Mouse (Mus musculus): ENCODE results near the gene Aox2. TPM values are rescaled to one million over a fixed set of nuclear protein-coding genes. Genes with fewer than 3 reads are reported as not detected.

The Aox2 gene
- polyA plus RNA-seq, 1 experiment from 2014 or later: 0.04 TPM

DNA sequence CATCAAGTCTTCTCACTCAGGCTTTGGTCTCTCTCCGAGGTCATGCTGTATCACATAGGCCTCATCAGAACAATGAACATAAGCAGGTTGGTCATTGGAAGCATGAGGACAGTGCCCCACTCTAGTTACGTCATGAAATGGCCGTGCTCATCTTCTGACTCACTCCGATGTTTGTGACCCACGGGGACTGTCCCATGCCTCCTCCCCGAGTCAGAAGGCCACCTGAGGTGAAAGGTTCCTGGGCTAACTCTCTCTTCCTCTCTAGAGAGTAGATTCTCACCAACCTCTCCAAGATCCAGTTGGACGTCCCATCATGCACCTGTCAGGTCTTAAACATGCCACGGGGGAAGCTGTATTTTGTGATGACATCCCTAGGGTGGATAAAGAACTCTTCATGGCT, 30.5 kb downstream of the Aox2 start:
- H3K4me3 ChIP-seq: no peak overlapping the region
- no peak for ATAC-seq (ENCODE audit: borderline replicate concordance, extremely low read depth, low FRiP score, low TSS enrichment)
- H3K9me3 ChIP-seq: no peaks in the 10 kb centered on the region
- no peak overlapping the region for H3K27ac ChIP-seq
- WGBS: 89% methylated on average over 8 of the region's 8 CpGs
- no peak overlapping the region for H3K4me2 ChIP-seq
- H3K4me1 ChIP-seq: peaks cover 3% of the 10 kb centered on the region
- no peak overlapping the region for H3K9ac ChIP-seq
- no peaks in the 10 kb centered on the region for H3K27me3 ChIP-seq
- no peaks in the 10 kb centered on the region for H3K36me3 ChIP-seq

DNA sequence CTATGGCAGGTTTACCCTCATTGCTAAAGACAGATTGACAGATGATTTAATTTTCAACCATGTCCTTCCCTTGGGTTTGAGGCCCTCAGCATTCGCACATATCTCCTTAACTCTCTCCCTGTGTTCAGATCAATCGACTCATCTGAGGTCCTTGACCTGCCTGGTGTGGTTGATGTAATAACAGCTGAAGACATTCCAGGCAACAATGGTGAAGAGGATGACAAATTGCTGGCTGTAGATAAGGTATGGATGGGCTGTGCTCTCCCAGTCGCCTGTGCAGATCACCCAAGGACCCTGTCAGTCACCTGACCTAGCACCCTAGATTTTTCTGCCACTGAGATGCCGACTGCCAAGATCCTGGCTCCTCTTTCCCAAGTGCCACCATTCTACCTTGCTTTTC, 31.7 kb downstream of the Aox2 start:
- WGBS: 40% methylated on average over 4 of the region's 4 CpGs
- Histone ChIP-seq H3K9me3 (no peaks in the 10 kb centered on the region), H3K4me3 (no peak overlapping the region), H3K9ac (no peak overlapping the region), H3K4me1 (no peaks in the 10 kb centered on the region), H3K36me3 (no peaks in the 10 kb centered on the region), H3K4me2 (no peak overlapping the region), H3K27me3 (no peaks in the 10 kb centered on the region), H3K27ac (no peak overlapping the region)
- no peak for ATAC-seq (ENCODE audit: borderline replicate concordance, extremely low read depth, low FRiP score, low TSS enrichment)

DNA sequence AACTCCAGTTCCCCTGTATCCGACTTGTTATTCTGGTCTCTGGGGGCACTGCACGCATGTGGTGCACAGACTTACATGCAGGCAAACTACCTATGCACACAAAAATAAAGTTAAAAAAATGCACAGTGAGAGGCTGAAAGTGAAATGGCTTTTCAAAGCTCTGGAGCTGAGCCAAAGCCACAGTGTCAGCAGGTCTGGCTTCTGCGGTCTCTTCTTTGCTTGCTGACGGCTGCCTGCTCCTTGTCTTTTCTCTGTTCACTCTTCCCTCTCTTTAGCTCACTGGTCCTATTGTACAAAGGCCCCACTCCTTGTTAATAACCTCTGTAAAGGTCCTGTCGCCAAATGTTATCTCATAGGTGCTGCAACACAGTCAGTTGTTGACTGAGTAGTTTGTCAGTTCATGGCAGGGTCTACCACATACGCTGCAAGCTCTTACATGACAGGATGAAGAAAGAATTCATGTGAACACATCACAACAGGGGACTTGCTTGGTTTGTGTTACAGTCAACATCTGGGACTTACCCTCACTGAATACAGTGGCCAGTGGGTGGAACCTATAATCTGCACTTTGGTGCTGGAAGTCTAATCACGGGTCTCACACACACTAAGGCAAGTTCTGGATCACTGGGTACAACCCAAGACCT, 33.2 kb downstream of the Aox2 start:
- H3K4me3 ChIP-seq: no peak overlapping the region
- WGBS: 68% methylated on average over 7 of the region's 7 CpGs
- ATAC-seq (ENCODE audit: borderline replicate concordance, extremely low read depth, low FRiP score, low TSS enrichment): no peak
- no peaks in the 10 kb centered on the region for H3K36me3 ChIP-seq
- H3K27ac ChIP-seq: no peak overlapping the region
- H3K9ac ChIP-seq: no peak overlapping the region
- no peaks in the 10 kb centered on the region for H3K9me3 ChIP-seq
- no peak overlapping the region for H3K4me2 ChIP-seq
- no peaks in the 10 kb centered on the region for H3K4me1 ChIP-seq
- H3K27me3 ChIP-seq: no peaks in the 10 kb centered on the region

DNA sequence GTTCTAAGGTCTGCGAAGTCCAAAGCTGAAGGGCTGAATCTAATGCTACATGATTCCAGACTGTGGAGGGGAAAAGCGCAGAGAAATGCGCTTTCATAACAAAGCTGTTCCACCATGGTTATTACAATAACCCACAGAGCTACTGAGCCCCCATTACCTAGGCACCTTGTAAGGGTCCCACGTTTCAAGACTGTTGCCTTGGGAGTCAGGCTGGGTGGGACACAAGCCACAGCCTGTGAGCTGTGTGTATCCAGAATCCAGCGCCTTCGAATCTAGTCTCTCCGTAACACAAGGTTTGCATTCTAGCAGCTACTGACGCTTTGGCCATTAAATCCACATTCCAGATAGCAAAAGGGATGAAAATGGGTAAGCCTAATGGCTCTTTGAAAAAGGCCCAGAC, 35.0 kb downstream of the Aox2 start:
- no peak overlapping the region for H3K9ac ChIP-seq
- H3K4me2 ChIP-seq: no peak overlapping the region
- H3K27me3 ChIP-seq: no peaks in the 10 kb centered on the region
- H3K36me3 ChIP-seq: no peaks in the 10 kb centered on the region
- no peaks in the 10 kb centered on the region for H3K9me3 ChIP-seq
- no peaks in the 10 kb centered on the region for H3K4me1 ChIP-seq
- no peak overlapping the region for H3K4me3 ChIP-seq
- no peak overlapping the region for H3K27ac ChIP-seq
- ATAC-seq (ENCODE audit: borderline replicate concordance, extremely low read depth, low FRiP score, low TSS enrichment): no peak
- 88% methylated on average over 8 of the region's 8 CpGs for WGBS

DNA sequence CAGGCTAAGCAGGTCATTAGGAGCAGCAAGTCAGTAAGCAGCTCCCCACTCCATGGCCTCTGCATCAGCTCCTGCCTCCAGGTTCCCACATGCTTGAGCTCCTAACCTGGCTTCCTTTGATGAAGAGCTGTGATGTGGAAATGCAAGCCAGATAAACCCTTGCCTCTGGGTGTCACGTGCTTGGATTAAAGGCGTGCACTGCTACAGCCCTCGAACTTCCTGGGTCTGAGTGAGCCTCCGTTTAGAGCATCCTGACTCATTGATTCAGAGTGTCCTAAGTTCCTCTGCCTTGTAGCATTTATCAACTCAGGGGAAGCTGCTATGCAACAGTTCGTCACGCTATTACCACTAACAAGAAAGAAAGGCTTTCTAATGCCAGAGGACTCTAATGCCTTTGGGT, 37.4 kb downstream of the Aox2 start:
- H3K4me2 ChIP-seq: no peak overlapping the region
- H3K9ac ChIP-seq: no peak overlapping the region
- H3K27me3 ChIP-seq: no peaks in the 10 kb centered on the region
- no peaks in the 10 kb centered on the region for H3K9me3 ChIP-seq
- no peaks in the 10 kb centered on the region for H3K36me3 ChIP-seq
- H3K4me3 ChIP-seq: no peak overlapping the region
- no peak overlapping the region for H3K27ac ChIP-seq
- H3K4me1 ChIP-seq: no peaks in the 10 kb centered on the region
- ATAC-seq (ENCODE audit: borderline replicate concordance, extremely low read depth, low FRiP score, low TSS enrichment): no peak
- WGBS: 73% methylated on average over 6 of the region's 6 CpGs

DNA sequence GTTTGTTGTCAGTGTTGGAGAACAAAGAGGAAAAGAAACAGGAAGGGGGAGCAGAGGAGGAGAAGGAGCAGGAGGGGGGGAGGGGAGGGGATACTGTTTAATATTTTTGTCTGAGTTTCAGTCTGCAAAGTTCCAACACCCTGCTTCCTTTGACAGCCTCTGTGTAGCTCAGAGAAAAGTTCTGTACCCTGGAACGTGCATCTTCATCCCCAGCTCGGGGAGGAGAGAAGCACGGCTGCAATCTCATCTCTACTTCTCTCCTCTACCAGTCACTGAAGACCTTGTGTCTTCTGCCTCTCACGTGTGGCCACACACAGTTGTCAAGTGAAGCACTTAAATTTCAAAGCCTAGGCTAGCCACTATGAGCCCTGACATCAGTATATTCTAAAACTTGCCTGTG, 55.1 kb downstream of the Aox2 start:
- Histone ChIP-seq H3K4me3 (peak overlapping the region; percentile 6; the same call in 1 of the 2 replicates), H3K9me3 (no peaks in the 10 kb centered on the region), H3K27ac (no peak overlapping the region), H3K27me3 (no peaks in the 10 kb centered on the region), H3K4me1 (0 out of 2 replicates have a peak, but pooled peaks cover 3% of the 10 kb centered on the region), H3K9ac (no peak overlapping the region), H3K4me2 (peak overlapping the region; percentile 43), H3K36me3 (no peaks in the 10 kb centered on the region)
- ATAC-seq (ENCODE audit: borderline replicate concordance, extremely low read depth, low FRiP score, low TSS enrichment): no peak
- 37% methylated on average over 4 of the region's 4 CpGs for WGBS

DNA sequence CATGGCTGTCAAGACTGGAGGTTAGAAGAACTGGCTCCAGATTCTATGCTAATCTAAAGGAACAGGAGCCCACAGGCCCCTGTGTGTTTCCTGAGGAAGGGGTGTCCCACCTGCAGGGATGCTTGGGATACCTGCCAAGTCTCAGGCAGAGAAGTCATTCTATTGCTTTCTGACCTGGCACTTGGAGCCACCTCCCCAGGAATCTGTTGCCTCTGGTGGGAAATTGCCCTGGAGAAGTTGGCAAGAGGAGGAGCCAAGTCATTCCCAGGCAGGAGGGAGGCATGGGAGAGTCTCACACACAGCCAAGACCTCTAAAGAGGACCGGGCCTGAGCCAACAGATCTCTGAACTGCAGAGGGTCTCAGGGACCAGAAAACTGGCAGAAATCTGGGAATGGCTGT, 61.8 kb downstream of the Aox2 start:
- no peak for ATAC-seq (ENCODE audit: borderline replicate concordance, extremely low read depth, low FRiP score, low TSS enrichment)
- WGBS: 57% methylated on average over 1 of the region's 1 CpGs
- H3K4me1 ChIP-seq: no peaks in the 10 kb centered on the region
- H3K4me3 ChIP-seq: no peak overlapping the region
- H3K9me3 ChIP-seq: no peaks in the 10 kb centered on the region
- no peaks in the 10 kb centered on the region for H3K27me3 ChIP-seq
- H3K9ac ChIP-seq: no peak overlapping the region
- H3K27ac ChIP-seq: no peak overlapping the region
- H3K4me2 ChIP-seq: no peak overlapping the region
- no peaks in the 10 kb centered on the region for H3K36me3 ChIP-seq

DNA sequence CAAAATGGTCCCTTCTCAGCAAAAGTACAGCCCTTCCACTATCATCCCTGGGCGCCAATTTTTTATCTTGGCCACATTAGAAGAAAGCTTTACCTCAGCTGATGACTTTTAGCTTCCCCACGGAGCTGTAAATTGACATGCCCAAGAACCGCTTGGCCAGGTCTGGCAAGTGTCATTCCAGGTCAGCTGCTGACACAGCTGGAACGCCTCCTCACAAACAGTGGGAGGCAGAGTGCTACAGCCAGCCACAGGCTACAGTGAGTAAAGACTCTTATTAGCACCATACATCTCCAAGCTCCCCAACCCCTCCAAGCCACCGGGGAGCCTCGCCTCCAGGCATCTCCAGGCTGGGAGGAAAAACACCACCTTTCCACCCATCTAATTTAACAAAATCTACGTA, 63.5 kb downstream of the Aox2 start:
- no peak overlapping the region for H3K9ac ChIP-seq
- H3K4me3 ChIP-seq: no peak overlapping the region
- ATAC-seq (ENCODE audit: borderline replicate concordance, extremely low read depth, low FRiP score, low TSS enrichment): no peak
- no peaks in the 10 kb centered on the region for H3K36me3 ChIP-seq
- H3K27me3 ChIP-seq: no peaks in the 10 kb centered on the region
- H3K27ac ChIP-seq: no peak overlapping the region
- no peaks in the 10 kb centered on the region for H3K9me3 ChIP-seq
- WGBS: 20% methylated on average over 7 of the region's 7 CpGs
- H3K4me2 ChIP-seq: no peak overlapping the region
- no peaks in the 10 kb centered on the region for H3K4me1 ChIP-seq

DNA sequence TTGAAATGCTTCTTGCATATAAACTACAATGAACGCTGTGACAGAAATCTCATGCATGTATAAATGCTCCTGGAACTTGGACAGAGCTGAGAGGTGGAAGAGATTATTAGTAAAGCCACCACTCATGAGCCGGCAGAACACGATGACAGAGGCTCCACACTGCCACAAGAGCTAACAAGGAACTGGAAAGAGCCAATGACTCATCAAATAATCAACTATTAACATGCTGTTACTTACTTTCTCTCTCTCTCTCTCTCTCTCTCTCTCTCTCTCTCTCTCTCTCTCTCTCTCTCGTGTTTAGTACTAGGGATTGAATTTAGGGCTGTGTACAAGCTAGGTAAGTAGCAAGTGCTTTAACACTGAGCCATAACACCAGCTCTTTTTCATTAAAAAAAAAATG, 65.7 kb downstream of the Aox2 start:
- 62% methylated on average over 4 of the region's 4 CpGs for WGBS
- ATAC-seq (ENCODE audit: borderline replicate concordance, extremely low read depth, low FRiP score, low TSS enrichment): no peak
- Histone ChIP-seq H3K27me3 (no peaks in the 10 kb centered on the region), H3K27ac (no peak overlapping the region), H3K9me3 (no peaks in the 10 kb centered on the region), H3K36me3 (no peaks in the 10 kb centered on the region), H3K4me3 (no peak overlapping the region), H3K4me2 (no peak overlapping the region), H3K4me1 (no peaks in the 10 kb centered on the region), H3K9ac (no peak overlapping the region)

DNA sequence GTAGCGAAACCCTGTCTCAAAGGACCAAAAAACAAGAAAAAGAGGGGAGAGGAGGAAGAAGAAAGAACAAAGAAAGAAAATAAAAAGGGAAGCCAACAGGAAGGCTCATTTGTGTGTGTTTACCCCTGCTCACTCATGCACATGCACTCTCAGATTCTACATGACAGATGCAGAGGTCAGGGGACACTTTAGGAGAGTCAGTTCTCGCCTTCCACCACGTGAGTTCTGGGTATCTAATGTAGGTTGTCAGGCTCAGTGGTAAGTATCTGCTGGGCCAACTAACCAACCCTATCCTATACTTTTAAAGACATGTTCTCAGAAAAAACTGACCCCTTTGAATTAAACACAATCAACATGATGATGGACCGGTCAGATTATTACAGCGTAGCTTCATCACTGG, 66.4 kb downstream of the Aox2 start:
- H3K9me3 ChIP-seq: no peaks in the 10 kb centered on the region
- no peak overlapping the region for H3K9ac ChIP-seq
- ATAC-seq (ENCODE audit: borderline replicate concordance, extremely low read depth, low FRiP score, low TSS enrichment): no peak
- no peak overlapping the region for H3K4me2 ChIP-seq
- WGBS: 81% methylated on average over 5 of the region's 5 CpGs
- no peak overlapping the region for H3K27ac ChIP-seq
- H3K4me3 ChIP-seq: no peak overlapping the region
- H3K36me3 ChIP-seq: no peaks in the 10 kb centered on the region
- no peaks in the 10 kb centered on the region for H3K27me3 ChIP-seq
- no peaks in the 10 kb centered on the region for H3K4me1 ChIP-seq

DNA sequence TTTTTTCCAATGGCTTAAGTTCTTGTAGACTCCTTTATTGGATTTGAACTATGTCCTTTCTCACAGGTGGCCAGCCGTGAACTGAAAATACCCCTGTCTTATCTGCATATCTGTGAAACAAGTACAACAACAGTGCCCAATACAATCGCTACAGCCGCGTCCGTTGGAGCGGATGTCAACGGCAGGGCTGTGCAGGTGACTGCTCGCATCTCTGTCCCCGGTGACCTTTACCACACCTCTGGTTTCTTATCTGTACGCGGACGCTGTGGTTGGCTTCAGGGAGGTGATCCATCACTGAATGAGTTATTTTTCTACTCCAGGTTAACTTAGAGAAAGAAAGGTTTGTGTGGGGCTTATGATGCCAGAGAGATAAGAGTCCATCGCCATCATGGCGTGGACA, 68.0 kb downstream of the Aox2 start:
- Histone ChIP-seq H3K9ac (no peak overlapping the region), H3K36me3 (no peaks in the 10 kb centered on the region), H3K4me1 (no peaks in the 10 kb centered on the region), H3K4me2 (no peak overlapping the region), H3K27me3 (no peaks in the 10 kb centered on the region), H3K4me3 (no peak overlapping the region), H3K9me3 (no peaks in the 10 kb centered on the region), H3K27ac (no peak overlapping the region)
- no peak for ATAC-seq (ENCODE audit: borderline replicate concordance, extremely low read depth, low FRiP score, low TSS enrichment)
- WGBS: 37% methylated on average over 14 of the region's 14 CpGs

DNA sequence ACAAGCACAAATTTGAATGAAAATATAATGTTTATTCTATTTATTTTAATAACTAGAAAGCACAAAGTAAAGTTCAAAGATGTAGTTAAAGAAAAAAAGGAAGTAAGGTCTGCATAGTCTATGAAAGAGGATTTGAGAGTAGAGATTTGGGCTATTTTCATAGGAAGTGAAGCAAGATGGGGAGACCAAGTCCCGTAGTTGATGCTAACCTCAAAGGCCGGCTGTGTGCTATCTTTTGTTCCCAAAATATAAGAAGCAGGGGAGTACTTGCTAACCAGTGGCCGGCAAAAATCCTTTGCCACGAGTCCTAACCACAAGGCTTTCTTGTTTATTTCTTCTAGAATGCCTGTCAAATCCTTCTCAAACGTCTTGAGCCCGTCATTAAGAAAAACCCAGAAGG, 70.6 kb downstream of the Aox2 start:
- Histone ChIP-seq H3K27me3 (no peaks in the 10 kb centered on the region), H3K27ac (no peak overlapping the region), H3K9me3 (no peaks in the 10 kb centered on the region), H3K9ac (no peak overlapping the region), H3K36me3 (no peaks in the 10 kb centered on the region), H3K4me2 (no peak overlapping the region), H3K4me3 (no peak overlapping the region), H3K4me1 (no peaks in the 10 kb centered on the region)
- ATAC-seq (ENCODE audit: borderline replicate concordance, extremely low read depth, low FRiP score, low TSS enrichment): no peak
- 83% methylated on average over 6 of the region's 6 CpGs for WGBS

Measured in lung, embryonic 15.5 days (tissue).